Mouse (Mus musculus): Measurements from ENCODE around the gene Fndc3c1.
"Not testable (repeated sequence)": the region's sequence is repeated elsewhere in the genome, so short reads cannot be mapped to it uniquely, and the experiment has no call there.

Fndc3c1 gene

DNA sequence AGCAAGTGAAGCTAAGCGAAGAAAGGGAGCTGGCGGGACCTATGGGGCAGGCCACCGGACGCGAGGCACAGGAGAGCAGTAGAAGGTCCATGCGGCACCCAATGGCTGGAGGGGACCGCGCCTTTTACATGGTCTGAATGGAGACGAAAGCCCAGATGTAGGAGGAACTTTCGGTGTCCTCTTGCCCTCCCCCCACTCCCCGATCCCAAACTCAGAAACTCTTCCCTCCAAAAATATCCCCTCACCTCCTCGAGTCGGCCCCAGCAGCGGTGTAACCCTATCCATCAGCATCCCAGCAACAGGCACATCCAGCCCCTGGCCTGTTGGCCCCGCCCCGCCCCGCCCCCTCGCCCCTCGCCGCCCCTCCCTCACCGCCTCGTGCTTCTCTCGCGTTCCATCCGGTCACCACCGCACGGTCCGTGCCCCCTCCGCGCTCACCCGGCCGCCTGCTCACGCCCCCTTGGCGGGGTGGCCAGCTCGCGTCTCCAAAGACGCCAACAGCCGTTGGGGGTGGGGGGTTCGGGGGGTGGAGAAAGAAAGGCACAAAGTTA is at the start of gene Fndc3c1:
TSS of gene Fndc3c1 (minus strand) at position 301 of the 551 bp plus-strand sequence.
- no peak for DNase-seq (ENCODE audit: low spot score)

DNA sequence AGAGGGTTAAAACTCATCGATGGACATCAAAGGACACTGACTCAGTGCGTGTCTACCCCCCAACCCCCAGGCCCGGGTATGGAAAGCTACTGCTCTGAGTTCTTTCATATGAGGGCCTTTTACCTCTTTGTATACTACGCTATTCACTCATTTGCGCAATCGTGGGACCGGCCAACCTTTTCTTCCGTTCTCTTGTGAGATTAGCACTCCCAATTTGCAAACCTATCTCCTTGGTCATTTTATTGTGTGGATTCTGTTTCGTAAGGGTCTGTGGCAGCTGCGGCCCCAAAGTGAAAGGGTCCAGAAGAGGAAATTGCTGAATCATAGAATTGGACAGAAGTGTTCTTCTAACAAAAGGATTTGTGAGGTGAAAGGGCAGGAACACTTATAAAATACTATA is 1.2 kb upstream of the Fndc3c1 start:
- DNase-seq (ENCODE audit: low spot score) = no peak

DNA sequence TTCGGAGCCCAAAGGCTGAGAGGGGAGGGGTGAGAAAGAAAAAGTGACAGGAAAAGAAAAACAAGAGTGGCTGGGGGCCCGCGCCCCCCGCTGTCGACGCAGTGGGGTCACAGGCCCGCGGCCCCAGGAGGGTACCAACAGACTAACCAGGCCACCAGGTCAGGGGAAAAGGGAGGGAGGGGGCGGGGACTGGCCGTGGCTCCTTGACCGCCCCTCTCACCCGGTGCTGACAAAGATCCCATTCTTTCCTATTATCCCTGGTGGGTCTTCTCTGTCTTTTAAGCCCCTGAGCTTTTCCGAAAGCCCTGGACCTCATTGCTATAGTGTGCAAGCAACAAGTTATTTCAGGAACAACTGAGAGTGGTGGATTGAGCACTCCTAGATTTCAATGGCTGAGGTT is 470 bp upstream of the Fndc3c1 start:
- no peak for DNase-seq (ENCODE audit: low spot score)

DNA sequence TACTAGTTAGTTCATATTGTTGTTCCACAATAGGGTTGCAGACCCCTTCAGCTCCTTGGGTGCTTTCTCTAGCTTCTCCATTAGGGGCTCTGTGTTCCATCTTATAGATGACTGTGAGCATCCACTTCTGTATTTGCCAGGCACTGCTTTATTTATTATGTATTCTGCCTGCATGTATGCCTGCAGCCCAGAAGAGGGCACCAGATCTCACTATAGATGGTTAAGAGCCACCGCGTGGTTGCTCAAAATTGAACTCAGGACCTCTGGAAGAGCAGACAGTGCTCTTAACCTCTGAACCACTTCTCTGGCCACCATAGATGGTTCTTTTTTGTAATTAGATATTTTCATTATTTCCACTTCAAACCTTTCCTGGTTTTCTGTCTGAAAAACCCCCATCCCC is 5.3 kb downstream of the Fndc3c1 start:
- not testable (repeated sequence) for DNase-seq (ENCODE audit: low spot score)

DNA sequence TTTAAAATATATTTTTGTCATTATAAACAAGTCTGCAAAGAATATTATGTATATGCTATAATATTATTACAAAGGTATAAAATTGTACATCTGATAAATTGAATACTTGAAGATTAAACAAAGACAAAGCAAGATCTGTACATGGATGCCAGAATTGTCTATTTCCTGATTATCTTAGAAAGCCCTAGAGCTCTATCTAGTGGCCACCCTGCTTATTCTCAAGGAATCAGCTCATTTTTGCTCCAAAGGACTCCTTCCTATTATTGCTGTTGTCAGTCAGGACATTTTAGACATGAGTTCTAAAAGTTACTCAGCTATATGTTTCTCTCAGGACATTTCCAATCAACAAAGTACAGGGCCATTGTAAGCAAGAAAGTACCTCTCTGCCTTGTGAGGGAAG is 99.9 kb downstream of the Fndc3c1 start:
- DNase-seq (ENCODE audit: low spot score) = no peak

DNA sequence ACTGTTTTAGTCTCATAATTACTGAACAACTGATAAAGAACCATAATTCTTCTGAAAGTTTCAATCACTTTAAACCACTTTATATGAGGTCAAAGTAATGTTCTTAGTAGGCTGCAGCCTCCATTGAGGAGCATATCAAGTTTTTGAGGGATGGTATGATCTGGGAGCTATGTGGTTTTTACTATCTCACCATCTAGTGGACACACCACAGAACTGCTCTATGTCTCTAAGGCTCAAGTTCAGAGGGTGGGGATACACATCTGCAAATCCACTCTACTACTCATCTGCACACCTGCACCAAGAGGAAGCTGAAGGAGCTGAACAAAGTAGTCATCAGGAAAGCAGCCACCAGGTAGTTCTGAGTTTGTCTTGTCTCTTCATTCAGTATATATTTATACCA is 104.6 kb downstream of the Fndc3c1 start:
- DNase-seq (ENCODE audit: low spot score) = no peak

Measured in urinary bladder, postnatal 14 days (tissue).